Mouse (Mus musculus) mature B cell (primary cell): Measurements from ENCODE around the gene Nox4.

Experiments used
- in situ Hi-C: fragments of 300-500 bp; cut with MboI; formaldehyde crosslinking; loops from 2 replicates; pipeline ENCODE4 v1.14.3; 2019

Gene Nox4

GRCm38 (mm10) chr7:87245856-87246579 lies at the start of gene Nox4:
Nox4 (plus strand) TSS chr7:87246096.
- in situ Hi-C loops: no loop called here

- in situ Hi-C loops: no loop called here
These were observed 41.1 kb upstream of the Nox4 start for GRCm38 (mm10) chr7:87204751-87205150.

- in situ Hi-C loops: no loop called here
These were observed 24.2 kb upstream of the Nox4 start for GRCm38 (mm10) chr7:87221712-87222111.

- in situ Hi-C loops: no loop called here
These were observed 23.1 kb upstream of the Nox4 start for GRCm38 (mm10) chr7:87222751-87223150.

- in situ Hi-C loops: no loop called here
These were observed 20.3 kb upstream of the Nox4 start for GRCm38 (mm10) chr7:87225617-87226016.

- in situ Hi-C loops: no loop called here
These were observed 18.6 kb upstream of the Nox4 start for GRCm38 (mm10) chr7:87227051-87227948.

GRCm38 (mm10) chr7:87229502-87229901 lies 16.4 kb upstream of the Nox4 start:
- in situ Hi-C loops: no loop called here

- in situ Hi-C loops: no loop called here
These were observed 4.8 kb upstream of the Nox4 start for GRCm38 (mm10) chr7:87241139-87241538.

GRCm38 (mm10) chr7:87246580-87246934 lies 661 bp downstream of the Nox4 start:
- in situ Hi-C loops: no loop called here

GRCm38 (mm10) chr7:87246940-87247339 lies 1.0 kb downstream of the Nox4 start:
- in situ Hi-C loops: no loop called here

GRCm38 (mm10) chr7:87247926-87248325 lies 2.0 kb downstream of the Nox4 start:
- in situ Hi-C loops: no loop called here

- in situ Hi-C loops: no loop called here
These were observed 6.2 kb downstream of the Nox4 start for GRCm38 (mm10) chr7:87252071-87252470.

- in situ Hi-C loops: no loop called here
These were observed 31.3 kb downstream of the Nox4 start for GRCm38 (mm10) chr7:87277225-87277624.

GRCm38 (mm10) chr7:87303726-87304315 lies 57.9 kb downstream of the Nox4 start:
- in situ Hi-C loops: no loop called here

GRCm38 (mm10) chr7:87321571-87321970 lies 75.7 kb downstream of the Nox4 start:
- in situ Hi-C loops: no loop called here

GRCm38 (mm10) chr7:87322085-87322484 lies 76.2 kb downstream of the Nox4 start:
- in situ Hi-C loops: no loop called here

GRCm38 (mm10) chr7:87330782-87331558 lies 85.1 kb downstream of the Nox4 start:
- in situ Hi-C loops: no loop called here

GRCm38 (mm10) chr7:87345598-87345997 lies 99.7 kb downstream of the Nox4 start:
- in situ Hi-C loops: no loop called here

GRCm38 (mm10) chr7:87352818-87353217 lies 106.9 kb downstream of the Nox4 start:
- in situ Hi-C loops: no loop called here

- in situ Hi-C loops: no loop called here
These were observed 121.9 kb downstream of the Nox4 start for GRCm38 (mm10) chr7:87367834-87368233.

GRCm38 (mm10) chr7:87369131-87369530 lies 123.2 kb downstream of the Nox4 start:
- in situ Hi-C loops: no loop called here

- in situ Hi-C loops: no loop called here
These were observed 124.9 kb downstream of the Nox4 start for GRCm38 (mm10) chr7:87370789-87371188.
